Mouse (Mus musculus): ENCODE data around the gene Bhlhe23.

DNA sequence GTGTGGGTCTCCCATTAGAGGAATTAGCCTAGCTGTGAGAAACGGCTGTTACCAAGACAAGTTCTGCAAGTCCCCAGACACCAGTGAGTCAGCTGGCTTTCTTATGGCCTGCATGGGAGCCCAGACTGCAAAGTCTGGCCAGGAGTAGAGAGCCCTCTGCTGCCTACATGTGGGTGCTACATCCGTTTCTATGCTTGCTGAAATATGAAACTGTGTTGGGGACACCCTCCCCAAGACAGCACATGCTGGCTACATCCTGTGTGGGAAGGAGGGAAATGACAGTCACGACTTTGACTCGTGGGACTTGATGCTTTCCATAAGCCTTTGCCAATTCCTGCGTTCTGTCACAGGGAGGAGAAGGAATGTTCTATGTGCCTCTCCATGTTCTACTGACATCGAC, 45.8 kb upstream of the Bhlhe23 start:
- TF ChIP-seq CTCF (IDR thresholded peaks at IDR 0.05; ENCODE audit: control insufficient read depth, insufficient read depth, insufficient read length), result no peak
- TF ChIP-seq CEBPB (IDR thresholded peaks at IDR 0.05; ENCODE audit: low read depth), result no peak
- TF ChIP-seq MAX (IDR thresholded peaks at IDR 0.05), result peak; percentile 55
- no peak for TF ChIP-seq MYOD1 (IDR thresholded peaks at IDR 0.05; ENCODE audit: control insufficient read depth, insufficient read length, low read depth)
